Mouse (Mus musculus): ENCODE data around the gene Lonp1.
"Not testable (repeated sequence)": the region's sequence is repeated elsewhere in the genome, so short reads cannot be mapped to it uniquely, and the experiment has no call there.

The Lonp1 gene

DNA sequence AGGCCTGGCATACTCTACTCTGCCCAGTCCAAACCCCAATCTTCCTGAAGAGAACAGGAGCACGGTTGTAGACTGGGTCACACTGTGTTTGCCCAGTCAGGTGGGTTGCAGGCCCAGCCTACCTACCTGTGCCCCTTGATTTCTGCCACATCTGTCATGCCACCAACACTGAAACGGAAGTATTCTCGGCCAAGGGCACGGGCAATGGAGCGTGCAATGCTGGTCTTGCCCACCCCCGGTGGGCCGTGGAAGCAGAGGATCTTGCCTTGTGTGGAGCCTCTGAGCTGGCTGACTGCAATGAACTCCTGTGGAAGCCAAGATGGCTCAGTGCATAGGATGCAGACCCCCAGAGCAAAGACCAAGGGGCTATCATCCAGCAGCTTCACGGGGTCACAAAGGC is 9.1 kb downstream of the Lonp1 start:
- peak; percentile 83 for DNase-seq

DNA sequence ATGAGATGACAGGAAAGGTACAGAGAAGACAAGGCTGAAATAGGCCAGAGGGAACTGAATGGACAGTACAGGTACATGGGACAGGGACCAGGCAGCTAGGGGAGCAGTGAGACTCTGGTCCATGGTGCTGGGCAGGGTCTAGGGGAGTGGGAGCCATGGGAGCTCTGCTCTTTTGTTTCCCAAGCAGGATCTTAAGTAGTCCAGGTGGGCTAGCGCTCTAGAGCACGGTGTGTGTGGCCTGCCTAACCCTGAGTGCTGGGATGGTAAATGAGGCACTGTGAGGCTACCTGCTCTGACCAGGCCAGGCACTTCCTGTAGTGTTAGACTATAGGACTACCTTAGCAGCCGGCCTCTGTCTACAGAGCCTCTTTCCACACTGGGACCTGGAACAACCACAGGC is 10.0 kb downstream of the Lonp1 start:
- DNase-seq = no peak

DNA sequence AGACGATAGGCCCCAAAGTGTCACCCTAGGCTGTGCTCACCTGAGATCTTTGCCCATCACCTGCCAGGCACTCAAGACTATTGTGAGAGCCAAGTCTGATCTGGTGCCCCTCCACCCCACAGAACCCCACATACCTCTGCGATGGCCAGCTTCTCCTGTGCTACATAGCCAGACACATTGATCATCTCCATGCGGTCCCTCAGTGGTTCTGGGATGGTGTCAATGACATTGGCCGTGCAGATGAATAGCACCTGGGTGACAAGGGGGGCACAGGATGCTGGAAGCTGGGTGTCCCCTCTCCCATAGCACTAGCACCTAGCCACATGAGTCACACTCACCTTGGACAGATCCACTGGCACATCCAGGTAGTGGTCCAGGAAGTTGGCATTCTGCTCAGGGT is 10.9 kb downstream of the Lonp1 start:
- peak; percentile 90 for DNase-seq

DNA sequence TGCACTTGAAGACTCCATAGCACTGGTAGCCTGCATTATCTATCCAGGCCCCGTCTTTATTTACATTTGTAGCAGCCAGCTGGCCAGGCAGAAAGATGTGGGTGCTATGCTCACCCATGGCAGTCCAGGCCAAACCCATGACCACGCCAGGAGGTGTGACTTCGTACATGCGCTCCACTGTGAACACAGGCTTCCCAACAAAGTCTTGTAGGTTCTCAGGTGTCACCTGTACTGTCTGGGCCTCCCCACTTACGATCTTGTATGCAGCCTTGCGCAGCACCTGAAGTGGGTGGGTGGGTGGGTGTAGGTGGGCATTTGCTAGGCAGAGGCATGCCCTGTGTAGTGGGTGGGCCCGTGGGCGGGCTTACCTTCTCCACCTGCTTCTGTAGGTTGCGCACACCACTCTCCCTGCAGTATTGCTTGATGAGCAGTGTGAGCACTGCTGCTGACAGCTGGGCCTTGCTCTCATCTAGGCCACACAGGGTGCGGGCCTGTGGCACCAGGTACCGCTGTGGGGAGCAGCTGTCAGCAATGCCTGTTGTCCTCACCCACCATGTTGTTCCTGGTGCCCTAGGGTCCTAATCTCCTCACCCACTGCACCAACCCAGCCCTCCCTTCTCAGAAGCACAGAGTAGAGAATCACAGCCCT is 11.4 kb downstream of the Lonp1 start:
- no peak for DNase-seq

DNA sequence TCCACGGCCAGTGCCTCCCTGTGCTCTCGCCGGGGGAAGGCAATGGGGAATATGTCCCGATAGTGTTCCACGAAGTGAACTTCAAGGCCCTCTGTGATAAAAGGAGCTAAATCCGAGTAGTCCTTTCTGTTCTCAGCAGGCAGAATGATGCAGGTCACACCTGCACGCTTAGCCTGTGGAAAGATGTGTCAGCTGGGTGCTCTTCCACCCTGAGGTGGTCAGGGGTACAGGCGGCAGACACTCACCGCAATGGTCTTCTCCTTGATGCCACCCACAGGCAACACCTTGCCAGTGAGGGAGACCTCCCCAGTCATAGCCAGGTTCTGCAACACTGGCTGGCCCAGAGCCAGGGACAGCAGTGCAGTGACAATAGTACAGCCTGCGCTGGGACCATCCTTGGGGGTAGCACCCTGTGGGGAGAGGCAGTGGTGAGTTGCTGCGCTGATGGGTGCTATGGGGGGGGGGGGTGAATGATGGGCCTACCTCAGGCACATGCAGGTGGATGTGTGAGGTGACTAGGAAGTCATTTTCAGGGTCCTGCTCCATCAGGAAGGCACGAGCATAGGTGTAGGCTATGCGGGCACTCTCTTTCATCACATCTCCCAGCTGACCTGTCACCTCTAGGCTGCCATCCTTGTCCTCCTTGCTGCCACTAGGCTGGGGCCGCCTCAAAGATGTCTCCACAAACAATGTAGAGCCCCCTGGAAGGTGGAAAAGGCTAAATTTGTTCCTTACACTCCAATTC is 12.1 kb downstream of the Lonp1 start:
- peak; percentile 92 for DNase-seq

DNA sequence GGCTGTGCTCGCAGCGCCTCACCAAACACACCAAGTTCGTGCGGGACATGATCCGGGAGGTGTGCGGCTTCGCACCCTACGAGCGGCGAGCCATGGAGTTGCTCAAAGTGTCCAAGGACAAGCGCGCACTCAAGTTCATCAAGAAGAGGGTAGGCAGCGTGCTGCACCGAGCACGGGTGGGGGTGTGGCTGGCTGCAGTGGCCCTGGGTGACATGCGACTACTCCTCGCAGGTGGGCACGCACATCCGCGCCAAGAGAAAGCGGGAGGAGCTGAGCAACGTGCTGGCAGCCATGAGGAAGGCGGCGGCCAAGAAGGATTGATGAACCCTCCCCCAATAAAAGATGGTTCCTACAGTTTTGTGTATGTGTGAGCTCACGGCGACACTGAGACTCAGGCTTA is 12.8 kb downstream of the Lonp1 start:
- DNase-seq = peak; percentile 92

DNA sequence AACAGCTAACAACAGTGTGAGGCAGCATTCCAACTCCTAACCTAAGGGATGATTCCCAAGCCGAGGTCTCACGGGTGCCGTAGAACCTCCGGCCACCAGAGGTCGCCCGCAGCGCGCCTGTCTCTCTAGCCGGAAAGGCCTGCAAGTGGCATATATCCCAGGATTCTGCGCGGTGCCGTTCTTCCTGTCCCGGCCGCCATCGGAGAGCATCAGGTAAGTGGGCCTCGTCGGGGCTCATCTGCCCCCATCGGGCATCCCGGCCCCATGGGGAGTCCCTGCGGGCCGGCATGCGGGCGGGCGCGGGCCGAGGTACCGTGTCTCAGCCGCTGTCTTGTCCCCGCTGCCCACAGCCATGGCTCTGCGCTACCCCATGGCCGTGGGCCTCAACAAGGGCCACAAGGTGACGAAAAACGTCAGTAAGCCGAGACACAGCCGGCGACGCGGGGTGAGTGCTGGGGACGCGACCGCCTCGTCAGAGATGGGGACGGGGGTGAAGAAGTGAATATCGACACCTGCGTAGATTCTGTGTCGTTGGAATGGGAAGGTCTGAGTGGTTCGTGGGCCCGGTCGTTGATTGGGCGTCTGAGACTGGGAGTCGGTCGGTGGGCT is 13.3 kb downstream of the Lonp1 start, which contains the start of gene Rpl36:
Rpl36 (plus strand) TSS at position 181 of the 609 bp plus-strand sequence.
- peak; percentile 99 for DNase-seq

DNA sequence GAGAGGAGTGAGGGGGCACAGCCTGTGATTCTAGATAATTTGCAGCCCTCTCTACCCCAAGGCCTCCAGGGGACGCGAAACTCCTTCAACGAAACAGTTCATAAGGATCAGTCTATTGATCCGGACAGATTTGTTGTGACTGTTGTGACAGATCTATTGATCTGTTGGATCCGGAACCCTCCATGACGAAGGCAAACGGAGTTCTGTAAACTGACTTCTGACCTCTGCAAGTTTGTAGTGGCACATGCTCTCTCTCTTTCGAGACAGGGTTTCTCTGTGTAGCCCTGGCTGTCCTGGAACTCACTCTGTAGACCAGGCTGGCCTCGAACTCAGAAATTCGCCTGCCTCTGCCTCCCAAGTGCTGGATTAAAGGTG is 14.1 kb downstream of the Lonp1 start:
- not testable (repeated sequence) for DNase-seq

DNA sequence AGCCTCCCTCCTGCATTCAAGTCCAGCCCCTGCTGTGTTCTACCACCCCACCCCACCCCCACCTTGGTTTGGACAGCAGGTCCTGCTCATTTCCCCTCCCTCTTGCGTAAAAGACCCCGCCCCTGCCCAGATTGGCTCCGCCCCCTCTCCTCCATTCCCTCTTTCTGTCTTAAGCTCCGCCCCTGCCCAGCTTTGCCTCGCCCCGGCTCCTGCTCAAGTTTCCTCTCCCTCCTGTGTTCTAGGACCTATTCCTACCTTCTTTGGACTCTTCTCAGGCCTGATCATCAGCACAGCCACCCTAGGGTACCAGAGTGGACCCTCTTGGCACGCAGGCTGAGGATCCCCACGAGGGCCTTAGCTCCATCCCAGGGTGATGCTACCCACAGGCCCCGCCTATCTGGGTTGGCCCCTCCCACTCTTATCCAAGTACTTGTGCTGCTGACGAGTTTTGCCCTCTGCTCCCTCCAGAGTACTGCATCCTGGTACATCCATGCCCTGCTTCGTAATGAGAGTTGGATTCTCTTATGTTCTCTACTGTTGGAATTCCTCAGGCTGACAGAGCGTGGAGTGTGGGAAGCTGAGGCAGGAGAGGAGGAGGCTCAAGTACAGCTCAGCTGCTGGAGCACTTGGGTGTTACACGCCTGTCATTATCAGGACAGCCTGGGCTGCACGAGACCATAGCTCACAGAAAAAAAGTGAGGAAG is 14.7 kb downstream of the Lonp1 start:
- peak; percentile 94 for DNase-seq

DNA sequence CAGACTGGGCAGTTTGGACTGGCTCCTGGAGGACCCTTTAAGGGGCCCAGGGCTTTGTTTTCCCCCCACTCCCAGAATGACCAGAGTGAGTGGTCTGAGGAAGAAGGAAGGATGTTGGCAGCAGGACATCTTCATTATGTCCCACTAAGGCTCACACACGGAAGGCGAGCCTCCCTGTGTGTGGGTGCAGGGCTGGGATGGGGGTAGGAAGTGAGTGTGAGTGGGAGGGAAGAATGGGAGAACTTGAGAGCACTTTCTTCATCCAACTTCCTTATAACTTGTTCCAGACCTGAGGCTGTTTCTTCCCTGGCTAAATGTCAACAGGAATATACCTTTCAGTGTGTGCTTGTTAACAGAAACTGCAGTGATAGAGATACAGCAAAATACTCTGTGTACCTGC is 15.4 kb downstream of the Lonp1 start:
- peak; percentile 88 for DNase-seq

DNA sequence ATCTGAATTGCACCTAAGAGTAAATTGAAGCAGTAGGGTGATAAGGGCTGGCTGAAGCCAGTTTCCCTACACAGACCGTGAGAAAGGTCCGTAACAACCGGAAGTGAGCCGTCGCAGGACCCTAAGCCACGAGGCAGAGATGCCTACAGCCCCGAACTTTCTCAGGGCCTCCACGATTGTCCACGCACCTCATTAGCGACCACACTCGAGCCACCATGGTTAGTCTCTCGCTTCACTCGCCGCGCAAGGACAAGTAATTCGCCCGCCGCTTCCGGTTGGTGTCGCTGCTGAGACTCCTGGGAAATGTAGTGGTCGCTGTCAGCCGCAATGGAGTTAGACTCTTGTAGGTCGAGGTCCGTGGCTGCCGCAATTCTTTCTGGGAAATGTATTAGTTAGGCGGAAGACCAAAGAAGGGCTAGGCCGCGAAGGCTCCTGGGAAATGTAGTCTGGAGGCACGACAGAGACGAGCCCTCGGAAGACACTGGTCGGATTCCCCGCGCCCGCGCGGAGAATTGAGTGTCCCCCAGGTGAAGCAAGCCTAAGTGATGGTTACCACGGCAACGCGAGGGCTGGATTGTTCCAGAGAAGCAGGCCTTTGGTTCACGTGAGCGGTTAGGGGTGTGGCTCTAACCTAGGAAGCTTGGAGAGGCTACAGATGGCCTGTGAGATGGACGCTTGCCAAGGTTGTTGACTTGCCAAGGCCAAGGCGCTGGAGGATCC is 17.1 kb downstream of the Lonp1 start, which contains the start of gene 2410015M20Rik:
2410015M20Rik (minus strand) TSS at position 320 of the 720 bp plus-strand sequence.
- DNase-seq = peak; percentile 100

DNA sequence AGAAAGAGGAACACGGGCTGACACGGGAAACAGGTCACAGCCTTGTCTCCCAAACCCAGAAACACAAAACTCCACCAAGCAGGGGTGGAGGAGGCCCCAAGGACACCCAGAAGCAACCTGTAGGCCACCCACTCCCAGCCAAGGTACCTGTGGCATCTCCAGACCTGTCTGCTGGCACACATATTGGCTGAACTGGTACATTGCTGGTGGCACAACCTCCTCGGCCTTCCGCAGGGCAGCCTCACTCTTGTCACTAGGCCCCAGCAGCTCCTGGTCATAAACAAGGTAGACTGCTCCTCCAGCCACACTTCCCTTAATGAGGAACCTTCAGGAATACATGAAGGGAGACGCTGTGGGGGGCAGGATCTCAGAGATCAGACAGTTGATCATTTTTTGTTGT is 18.0 kb downstream of the Lonp1 start:
- DNase-seq = peak; percentile 95

DNA sequence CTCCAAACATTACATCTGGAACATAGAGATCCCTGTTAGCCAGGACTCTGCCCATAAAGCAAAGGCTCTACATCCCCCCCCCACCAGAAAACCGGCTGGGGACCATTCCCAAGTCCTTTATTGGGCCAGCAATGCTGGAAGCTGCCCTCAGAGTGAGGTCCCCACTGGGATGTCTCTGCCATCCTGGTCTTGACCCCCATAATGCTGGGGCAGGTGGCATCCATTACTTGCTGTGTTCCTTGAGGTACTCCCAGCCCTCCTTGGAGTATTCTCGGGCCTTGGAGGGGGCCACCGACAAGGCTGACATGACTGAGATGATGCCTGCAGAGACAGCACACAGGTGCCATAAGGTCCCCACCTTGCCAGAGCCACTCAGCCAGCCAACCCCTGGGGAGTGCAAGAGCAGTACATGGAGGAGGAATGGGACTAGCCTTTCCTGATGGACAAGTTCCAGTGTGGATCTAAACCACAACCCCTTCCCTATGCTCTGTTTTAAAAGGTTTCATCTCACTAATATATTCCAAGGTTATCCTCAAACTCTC is 19.1 kb downstream of the Lonp1 start:
- DNase-seq = peak; percentile 92

DNA sequence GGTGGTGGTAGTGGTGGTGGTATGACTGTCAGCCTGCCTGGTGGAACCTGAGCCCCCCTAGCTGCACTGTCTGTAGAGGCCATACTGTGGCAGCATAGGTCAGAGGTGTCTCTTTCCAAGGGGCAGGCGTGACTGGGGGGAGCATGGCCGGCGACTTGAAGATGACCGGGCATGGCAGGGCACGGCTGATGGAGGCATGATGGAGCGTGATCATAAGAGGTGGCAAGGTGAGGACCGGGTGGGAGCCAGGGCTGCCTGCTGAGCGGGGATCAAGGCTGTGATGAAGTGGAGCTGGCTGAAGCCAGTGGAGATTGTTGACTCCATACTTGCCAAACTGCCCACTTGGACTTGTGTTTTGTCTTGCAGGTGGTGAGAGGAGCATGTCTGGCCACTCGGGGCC is 21.3 kb downstream of the Lonp1 start:
- peak; percentile 92 for DNase-seq

DNA sequence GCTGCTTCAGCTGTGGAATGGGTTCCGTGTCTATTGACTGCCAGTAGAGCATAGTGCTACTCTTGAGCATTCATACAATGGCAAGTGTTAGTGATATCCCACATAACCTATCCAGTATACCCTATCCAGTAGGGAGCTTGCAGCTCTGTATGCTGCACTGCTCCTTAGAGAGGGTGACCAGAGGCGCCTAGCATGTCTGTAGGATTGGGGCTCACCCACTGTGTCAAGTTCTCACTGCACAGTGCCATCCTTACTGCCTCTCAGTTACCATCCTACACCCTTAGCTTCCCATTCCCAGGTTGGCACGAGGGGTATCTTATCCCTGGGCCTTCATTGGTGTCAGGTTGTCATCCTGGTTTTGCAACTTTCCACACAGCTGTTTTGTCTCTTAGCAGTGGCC is 22.3 kb downstream of the Lonp1 start:
- no peak for DNase-seq

DNA sequence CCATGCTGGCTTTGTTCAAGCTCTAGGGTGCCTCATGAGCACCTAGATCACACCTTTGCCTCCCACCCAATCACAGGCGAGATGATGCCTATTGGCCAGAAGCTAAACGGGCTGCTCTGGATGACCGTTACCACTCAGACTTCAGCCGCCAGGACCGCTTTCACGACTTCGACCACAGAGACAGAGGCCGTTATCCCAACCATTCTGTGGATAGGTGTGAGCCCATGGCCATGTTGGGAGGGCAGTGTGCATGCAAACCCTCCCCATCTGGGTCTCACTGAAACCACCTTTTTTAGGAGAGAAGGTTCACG is 22.7 kb downstream of the Lonp1 start:
- DNase-seq = peak; percentile 87

DNA sequence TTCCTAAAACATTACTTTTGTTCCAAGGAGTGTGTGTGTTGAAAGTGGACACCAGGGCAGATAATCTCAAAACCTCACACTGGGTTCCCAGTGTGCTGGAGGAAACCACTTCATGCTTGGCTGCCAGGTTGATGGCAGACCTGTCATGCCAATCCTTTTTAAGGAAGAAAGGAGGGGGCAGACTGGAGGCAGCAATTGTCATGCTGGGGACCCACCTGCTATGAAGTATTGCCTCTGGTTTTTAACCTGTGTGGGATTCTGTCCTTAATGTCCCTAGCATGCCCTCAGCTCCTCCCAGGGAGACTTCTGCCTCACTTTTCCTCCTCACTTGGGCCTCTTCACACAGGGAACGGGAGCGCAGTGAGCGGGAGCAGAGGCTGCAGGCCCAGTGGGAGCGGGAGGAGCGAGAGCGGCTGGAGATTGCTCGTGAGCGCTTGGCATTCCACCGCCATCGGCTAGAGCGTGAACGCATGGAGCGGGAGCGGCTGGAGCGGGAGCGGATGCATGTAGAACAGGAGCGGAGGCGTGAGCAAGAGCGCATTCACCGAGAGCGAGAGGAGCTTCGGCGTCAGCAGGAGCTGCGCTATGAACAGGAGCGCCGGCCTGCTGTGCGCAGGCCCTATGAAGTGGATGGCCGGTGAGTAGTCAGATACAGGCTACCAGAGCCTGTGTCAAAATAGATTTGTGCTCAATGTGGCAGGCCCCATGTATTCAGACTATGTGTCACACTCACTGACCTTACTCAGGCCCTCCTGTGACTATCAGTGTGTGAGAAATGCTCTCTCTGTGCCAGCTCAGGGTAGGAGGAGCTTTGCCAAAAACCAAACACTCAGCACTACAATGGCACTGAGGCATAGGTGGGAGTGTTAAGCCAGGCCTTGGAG is 23.3 kb downstream of the Lonp1 start:
- peak; percentile 89 for DNase-seq

DNA sequence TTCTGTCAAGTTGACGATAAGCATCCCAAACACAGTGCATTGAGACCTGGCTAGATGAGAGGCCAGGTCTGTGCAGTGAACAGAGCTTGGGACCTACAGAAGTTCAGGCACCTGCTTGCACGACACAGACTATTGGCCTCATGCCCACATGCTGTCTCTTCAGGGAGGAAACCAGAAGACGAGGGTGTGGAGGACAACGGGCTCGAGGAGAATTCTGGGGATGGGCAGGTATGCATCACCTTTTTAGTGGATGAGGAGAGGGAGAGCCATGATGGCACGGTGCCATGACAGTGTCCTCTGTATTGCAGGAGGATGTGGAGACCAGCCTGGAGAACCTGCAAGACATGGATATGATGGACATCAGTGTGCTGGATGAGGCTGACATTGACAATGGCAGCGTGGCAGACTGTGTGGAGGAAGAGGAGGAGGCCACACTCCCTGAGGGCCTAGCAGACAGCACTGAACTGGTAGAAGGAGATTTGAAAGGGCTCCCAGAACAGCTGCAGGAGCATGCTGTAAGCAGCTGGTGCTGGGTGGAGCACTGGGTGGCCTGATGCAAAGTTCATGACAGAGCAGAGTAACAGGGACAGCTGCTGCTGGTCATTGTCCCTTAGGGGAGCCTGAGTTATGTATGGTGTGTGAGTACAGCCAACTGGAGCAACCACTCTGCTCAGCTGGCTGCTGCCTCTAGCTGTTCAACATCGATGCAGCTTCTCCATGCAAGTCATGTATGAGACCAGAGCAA is 33.0 kb downstream of the Lonp1 start:
- peak; percentile 97 for DNase-seq

DNA sequence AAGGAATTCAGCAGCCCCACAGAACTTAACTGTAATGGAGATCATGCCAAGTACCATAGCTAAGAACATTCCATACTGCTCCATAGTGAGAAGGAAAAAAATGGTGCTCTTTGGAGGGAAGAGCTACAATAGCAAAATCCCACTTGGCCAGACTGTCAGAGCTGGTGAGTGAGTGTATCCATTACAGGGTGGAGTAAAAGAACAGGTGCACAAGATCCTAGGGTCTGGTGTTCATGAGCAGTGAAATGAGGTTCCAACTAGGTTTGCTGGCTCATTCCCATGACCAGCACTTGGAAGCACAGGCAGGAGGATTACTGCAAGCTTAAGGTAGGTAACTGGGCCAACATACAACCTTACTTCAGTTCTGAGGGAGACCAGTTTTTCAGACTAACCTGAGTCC is 34.1 kb downstream of the Lonp1 start:
- no peak for DNase-seq

DNA sequence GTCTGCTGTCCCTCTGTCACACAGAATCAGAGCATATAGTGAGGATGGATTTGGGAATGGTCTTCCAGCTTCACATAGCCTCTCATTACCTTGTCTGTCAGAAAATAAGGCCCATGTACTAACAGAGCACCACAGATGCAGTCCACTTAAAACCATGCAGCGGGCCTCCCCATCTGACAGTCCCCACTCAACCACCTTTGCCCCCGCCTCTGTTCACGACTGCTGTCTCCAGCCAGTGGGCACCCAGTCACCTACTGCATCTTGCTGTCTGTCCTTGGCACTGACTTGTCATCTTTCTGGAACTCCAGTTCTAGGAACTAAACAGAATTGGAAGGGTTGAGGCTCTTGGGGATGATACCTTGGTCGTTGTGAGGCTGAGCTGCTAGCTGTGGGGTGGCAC is 37.8 kb downstream of the Lonp1 start:
- peak; percentile 91 for DNase-seq

DNA sequence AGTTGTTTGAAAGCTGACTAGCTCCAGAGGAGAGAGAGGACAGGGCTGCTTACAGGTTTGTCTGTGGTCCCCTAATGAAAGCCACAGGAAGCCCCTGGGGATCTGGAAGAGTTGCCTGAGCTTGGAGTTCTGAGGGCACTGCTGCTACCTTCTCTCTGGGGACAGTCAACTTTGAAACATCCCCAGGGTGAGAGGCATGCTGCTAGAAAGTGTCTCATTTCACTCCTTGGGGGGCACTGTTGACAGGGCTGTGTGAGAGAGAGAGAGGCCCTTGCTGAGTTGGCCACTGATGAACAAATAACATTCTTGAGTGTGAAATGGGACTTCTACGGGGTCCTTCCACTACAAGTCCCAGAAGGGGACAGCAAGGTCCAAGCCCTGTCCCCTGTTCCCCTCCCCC is 38.9 kb downstream of the Lonp1 start:
- peak; percentile 90 for DNase-seq
